Mouse (Mus musculus) embryonic fibroblast, embryonic 13.5 days (primary cell): ENCODE measurements around the gene Sfta2.

ENCODE experiments used
- CTCF ChIP-seq: IDR thresholded peaks from 2 replicates; pipeline ENCODE4 v1.5.1; 2011; ENCODE audit warnings: mild to moderate bottlenecking, control low read depth, low read length, moderate library complexity, borderline replicate concordance; ENCODE audit not compliant: insufficient read depth
- POLR2A ChIP-seq: IDR thresholded peaks from 2 replicates; pipeline ENCODE4 v1.6.1; 2011; ENCODE audit warnings: low read depth, mild to moderate bottlenecking, control low read depth, low read length, moderate library complexity

GRCm38 (mm10) chr17:35688347-35689175 is 87.2 kb downstream of the Sfta2 start:
- TF ChIP-seq POLR2A (no peak), CTCF (no peak)
